Mouse (Mus musculus): ENCODE data around the gene Pip4k2c.

DNA sequence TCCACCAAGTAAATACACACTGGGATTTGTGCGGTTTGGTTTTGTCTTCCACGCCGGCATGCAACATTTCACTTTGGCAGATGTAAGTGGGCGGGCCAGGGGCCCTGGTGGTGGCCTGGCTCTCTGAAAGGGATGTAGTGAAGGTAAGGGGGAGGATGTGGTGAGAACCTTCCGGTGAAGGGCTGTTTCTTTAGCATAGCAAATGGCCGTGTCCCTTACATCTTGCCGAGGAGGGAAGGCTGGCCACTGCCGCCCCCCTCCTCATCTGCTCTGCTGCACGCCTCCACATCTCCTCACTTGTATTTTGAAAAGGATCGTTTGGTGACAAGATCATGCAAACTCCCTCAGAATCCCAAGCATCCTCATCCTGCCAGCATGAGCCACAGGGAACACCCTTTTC lies 14.3 kb upstream of the Pip4k2c start:
- TF ChIP-seq CTCF (IDR thresholded peaks at IDR 0.05; ENCODE audit: extremely low read depth, insufficient read depth, insufficient read length, insufficient replicate concordance), result no peak
- no peak for TF ChIP-seq POLR2A (IDR thresholded peaks at IDR 0.05; ENCODE audit: low read depth, low read length)
